Mouse (Mus musculus): ENCODE measurements around the gene Bdnf. TPM values are rescaled to one million over a fixed set of nuclear protein-coding genes. Genes with fewer than 3 reads are reported as not detected.

Gene Bdnf
- 2.4 and 3.0 TPM in 2 replicates for polyA plus RNA-seq (2015; fragmentation: Nextera tagmentation; extraction: Ambion mirVana)

DNA sequence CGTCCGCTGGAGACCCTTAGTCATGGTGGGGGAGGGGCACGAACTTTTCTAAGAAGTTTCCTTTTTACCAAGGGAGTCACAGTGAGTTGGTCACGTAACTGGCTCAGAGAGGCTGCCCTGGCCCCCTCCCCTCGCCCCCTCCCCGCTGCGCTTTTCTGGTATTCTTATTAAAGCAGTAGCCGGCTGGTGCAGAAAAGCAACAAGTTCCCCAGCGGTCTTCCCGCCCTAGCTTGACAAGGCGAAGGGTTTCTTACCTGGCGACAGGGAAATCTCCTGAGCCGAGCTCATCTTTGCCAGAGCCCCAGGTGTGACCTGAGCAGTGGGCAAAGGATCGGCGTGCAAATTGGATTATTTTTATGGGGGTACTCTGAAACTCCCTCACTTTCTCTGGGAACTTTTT is at the start of gene Bdnf:
Bdnf (plus strand) TSS at position 169 of the 400 bp plus-strand sequence.
- Histone ChIP-seq H3K27me3 (peaks cover 68% of the 10 kb centered on the region), H3K36me3 (no peaks in the 10 kb centered on the region), H3K4me2 (peak within 1 kb of the TSS; percentile 43), H3K4me3 (peak within 1 kb of the TSS; percentile 25), H3K27ac (no peak within 1 kb of the TSS), H3K9ac (no peak within 1 kb of the TSS), H3K4me1 (peaks cover 25% of the 10 kb centered on the region), H3K9me3 (no peaks in the 10 kb centered on the region)
- ATAC-seq (ENCODE audit: insufficient number of reproducible peaks, low FRiP score, low TSS enrichment, low read depth) = no peak
- WGBS = 2% methylated on average over 15 of the region's 15 CpGs

GRCm38 (mm10) chr2:109626864-109627263 is 47.6 kb upstream of the Bdnf start:
- WGBS = 78% methylated on average over 6 of the region's 6 CpGs
- no peaks in the 10 kb centered on the region for H3K4me1 ChIP-seq

GRCm38 (mm10) chr2:109673509-109674455 is 718 bp upstream of the Bdnf start:
- H3K4me3 ChIP-seq = peak overlapping the region; percentile 25
- H3K4me2 ChIP-seq = peak overlapping the region; percentile 43
- peaks cover 68% of the 10 kb centered on the region for H3K27me3 ChIP-seq
- no peak for ATAC-seq (ENCODE audit: insufficient number of reproducible peaks, low FRiP score, low TSS enrichment, low read depth)
- no peaks in the 10 kb centered on the region for H3K9me3 ChIP-seq
- H3K4me1 ChIP-seq = peaks cover 25% of the 10 kb centered on the region
- WGBS = under 1% methylated on average over 48 of the region's 48 CpGs
- H3K27ac ChIP-seq = no peak overlapping the region
- H3K9ac ChIP-seq = no peak overlapping the region
- no peaks in the 10 kb centered on the region for H3K36me3 ChIP-seq

More at GRCm38 (mm10) chr2:109626864-109627263, 47.6 kb upstream of the Bdnf start:
- H3K27ac ChIP-seq = no peak overlapping the region
- no peak for ATAC-seq (ENCODE audit: insufficient number of reproducible peaks, low FRiP score, low TSS enrichment, low read depth)
- no peak overlapping the region for H3K4me2 ChIP-seq
- no peak overlapping the region for H3K9ac ChIP-seq
- no peak overlapping the region for H3K4me3 ChIP-seq
- H3K27me3 ChIP-seq = no peaks in the 10 kb centered on the region
- H3K9me3 ChIP-seq = no peaks in the 10 kb centered on the region
- no peaks in the 10 kb centered on the region for H3K36me3 ChIP-seq

DNA sequence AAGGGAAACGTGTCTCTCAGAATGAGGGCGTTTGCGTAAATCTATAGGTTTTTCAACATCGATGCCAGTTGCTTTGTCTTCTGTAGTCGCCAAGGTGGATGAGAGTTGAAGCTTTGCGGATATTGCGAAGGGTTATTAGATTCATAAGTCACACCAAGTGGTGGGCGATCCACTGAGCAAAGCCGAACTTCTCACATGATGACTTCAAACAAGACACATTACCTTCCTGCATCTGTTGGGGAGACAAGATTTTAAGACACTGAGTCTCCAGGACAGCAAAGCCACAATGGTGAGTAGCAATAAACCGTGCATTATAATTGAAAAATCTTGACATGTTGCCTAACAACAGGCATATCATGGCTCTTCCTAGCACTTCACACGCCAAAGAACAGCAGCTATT is 551 bp downstream of the Bdnf start:
- Histone ChIP-seq H3K36me3 (no peaks in the 10 kb centered on the region), H3K9me3 (no peaks in the 10 kb centered on the region), H3K27ac (no peak overlapping the region), H3K4me2 (no peak overlapping the region), H3K27me3 (peaks cover 68% of the 10 kb centered on the region), H3K9ac (no peak overlapping the region), H3K4me3 (no peak overlapping the region), H3K4me1 (peaks cover 25% of the 10 kb centered on the region)
- ATAC-seq (ENCODE audit: insufficient number of reproducible peaks, low FRiP score, low TSS enrichment, low read depth) = no peak
- WGBS = 11% methylated on average over 11 of the region's 11 CpGs

- Histone ChIP-seq H3K27me3 (peaks cover 63% of the 10 kb centered on the region), H3K27ac (no peak overlapping the region), H3K36me3 (no peaks in the 10 kb centered on the region), H3K4me2 (peak overlapping the region; percentile 32), H3K4me3 (peak overlapping the region; percentile 11; the same call in 1 of the 2 replicates), H3K4me1 (peaks cover 25% of the 10 kb centered on the region), H3K9me3 (no peaks in the 10 kb centered on the region), H3K9ac (no peak overlapping the region)
- WGBS = 1% methylated on average over 29 of the region's 29 CpGs
- ATAC-seq (ENCODE audit: insufficient number of reproducible peaks, low FRiP score, low TSS enrichment, low read depth) = no peak
Observed at GRCm38 (mm10) chr2:109675973-109676617, 1.6 kb downstream of the Bdnf start.

- no peak for ATAC-seq (ENCODE audit: insufficient number of reproducible peaks, low FRiP score, low TSS enrichment, low read depth)
- peaks cover 63% of the 10 kb centered on the region for H3K27me3 ChIP-seq
- 3% methylated on average over 5 of the region's 6 CpGs for WGBS
- H3K27ac ChIP-seq = no peak overlapping the region
- no peak overlapping the region for H3K4me3 ChIP-seq
- H3K36me3 ChIP-seq = no peaks in the 10 kb centered on the region
- no peaks in the 10 kb centered on the region for H3K9me3 ChIP-seq
- H3K9ac ChIP-seq = no peak overlapping the region
- peaks cover 25% of the 10 kb centered on the region for H3K4me1 ChIP-seq
- H3K4me2 ChIP-seq = no peak overlapping the region; the same call in 1 of the 2 replicates
Observed at GRCm38 (mm10) chr2:109676618-109676974, 2.1 kb downstream of the Bdnf start.

DNA sequence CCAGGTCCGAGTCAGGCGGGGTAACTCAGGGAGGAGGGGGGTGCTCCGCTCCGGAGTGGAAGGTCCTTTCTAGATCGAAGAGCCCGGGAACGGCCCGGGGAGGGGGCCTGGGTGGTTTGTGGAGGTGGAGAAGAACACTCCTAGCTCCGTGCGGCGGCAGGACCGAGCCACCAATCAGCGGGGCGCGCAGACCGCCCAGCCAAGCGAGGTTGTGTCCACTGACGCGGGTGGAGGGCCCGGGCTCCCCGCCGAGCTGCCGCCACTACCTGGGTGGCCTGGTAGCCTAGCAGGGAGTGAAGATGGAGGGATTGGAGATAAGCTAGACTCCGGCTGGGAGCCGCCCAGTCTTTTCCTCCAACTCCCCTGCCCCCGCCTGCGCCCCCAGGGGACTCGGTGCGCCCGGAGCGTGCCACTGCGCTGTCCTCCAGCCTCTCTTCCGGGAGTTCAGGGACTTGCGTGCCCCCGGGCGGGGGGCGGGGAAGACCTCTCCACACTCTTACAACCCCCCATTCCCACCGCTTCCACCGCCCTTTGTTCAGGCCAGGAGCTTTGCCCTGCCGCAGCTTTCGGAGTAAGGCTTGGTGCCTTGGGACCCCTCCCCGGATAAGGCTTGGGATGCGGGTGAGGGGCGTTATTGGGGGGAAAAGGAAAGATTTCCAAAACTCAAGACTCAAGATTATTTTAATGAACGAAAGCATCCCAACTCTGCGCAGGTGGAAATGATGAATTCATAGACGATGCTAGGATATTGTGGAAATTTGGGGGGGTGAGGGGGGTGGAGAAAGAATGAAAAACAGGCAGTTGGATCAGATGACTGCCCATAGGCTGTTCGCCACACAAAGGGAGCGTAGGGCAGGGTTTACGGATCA is 3.0 kb downstream of the Bdnf start:
- Histone ChIP-seq H3K9me3 (no peaks in the 10 kb centered on the region), H3K36me3 (no peaks in the 10 kb centered on the region), H3K4me1 (peaks cover 25% of the 10 kb centered on the region), H3K4me2 (peak overlapping the region; percentile 80), H3K4me3 (peak overlapping the region; percentile 41), H3K9ac (no peak overlapping the region), H3K27me3 (peaks cover 62% of the 10 kb centered on the region), H3K27ac (no peak overlapping the region)
- ATAC-seq (ENCODE audit: insufficient number of reproducible peaks, low FRiP score, low TSS enrichment, low read depth) = no peak; the same call in 1 of the 2 replicates
- whole genome bisulfite sequencing = 1% methylated on average over 41 of the region's 50 CpGs

DNA sequence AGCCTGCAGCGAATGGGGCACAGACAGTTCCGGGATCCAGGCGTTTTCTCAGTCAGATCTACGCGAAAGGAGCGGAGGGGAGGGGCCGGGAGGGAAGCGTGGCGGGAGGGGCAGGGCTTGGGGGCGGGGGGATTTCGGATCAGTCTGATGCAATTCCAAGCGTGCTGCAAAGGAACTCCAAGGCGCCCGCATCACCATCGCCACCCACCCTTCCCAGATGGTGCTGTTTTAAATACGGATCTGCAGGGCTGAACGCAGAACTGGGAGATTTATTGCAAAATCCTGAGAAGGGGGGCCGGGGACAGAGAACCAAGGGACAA is 3.5 kb downstream of the Bdnf start:
- under 1% methylated on average over 18 of the region's 18 CpGs for WGBS
- 0 out of 2 replicates have a peak, but pooled peaks have one; percentile 60 for ATAC-seq (ENCODE audit: insufficient number of reproducible peaks, low FRiP score, low TSS enrichment, low read depth)
- Histone ChIP-seq H3K9ac (no peak overlapping the region), H3K4me2 (peak overlapping the region; percentile 80), H3K36me3 (no peaks in the 10 kb centered on the region), H3K9me3 (no peaks in the 10 kb centered on the region), H3K27ac (no peak overlapping the region), H3K4me1 (peaks cover 25% of the 10 kb centered on the region), H3K4me3 (peak overlapping the region; percentile 41), H3K27me3 (peaks cover 56% of the 10 kb centered on the region)

GRCm38 (mm10) chr2:109678454-109678853 is 4.0 kb downstream of the Bdnf start:
- Histone ChIP-seq H3K9me3 (no peaks in the 10 kb centered on the region), H3K4me2 (peak overlapping the region; percentile 80), H3K9ac (no peak overlapping the region), H3K27ac (no peak overlapping the region), H3K4me3 (peak overlapping the region; percentile 41), H3K36me3 (no peaks in the 10 kb centered on the region), H3K4me1 (peaks cover 24% of the 10 kb centered on the region), H3K27me3 (peaks cover 52% of the 10 kb centered on the region)
- ATAC-seq (ENCODE audit: insufficient number of reproducible peaks, low FRiP score, low TSS enrichment, low read depth) = no peak
- WGBS = 2% methylated on average over 8 of the region's 8 CpGs

DNA sequence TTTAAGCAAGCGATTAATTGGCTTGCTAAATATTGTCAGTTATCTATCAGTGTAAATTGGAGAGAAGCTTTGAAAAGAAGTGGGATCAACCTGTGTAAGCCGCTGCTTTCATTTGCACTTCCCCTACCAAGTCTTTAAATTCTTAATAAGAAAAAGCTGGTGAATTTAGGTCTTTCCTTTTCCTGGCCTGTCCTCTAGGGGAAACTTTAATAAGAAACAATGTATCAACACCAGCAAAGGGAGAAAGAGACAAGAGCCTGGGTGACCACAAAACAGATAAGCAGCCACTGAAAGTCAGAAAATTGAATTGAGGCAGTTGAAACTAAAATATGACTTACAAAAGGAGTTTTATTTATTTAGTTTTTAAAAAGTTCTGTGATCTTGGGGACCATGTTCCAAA is 4.9 kb downstream of the Bdnf start:
- H3K4me2 ChIP-seq = no peak overlapping the region
- no peaks in the 10 kb centered on the region for H3K36me3 ChIP-seq
- H3K4me1 ChIP-seq = peaks cover 16% of the 10 kb centered on the region
- no peak overlapping the region for H3K9ac ChIP-seq
- H3K27ac ChIP-seq = no peak overlapping the region
- no peaks in the 10 kb centered on the region for H3K9me3 ChIP-seq
- no peak for ATAC-seq (ENCODE audit: insufficient number of reproducible peaks, low FRiP score, low TSS enrichment, low read depth)
- 28% methylated on average over 2 of the region's 2 CpGs for WGBS
- no peak overlapping the region for H3K4me3 ChIP-seq
- H3K27me3 ChIP-seq = peaks cover 42% of the 10 kb centered on the region

- Histone ChIP-seq H3K27me3 (peaks cover 31% of the 10 kb centered on the region), H3K4me3 (no peak overlapping the region), H3K36me3 (no peaks in the 10 kb centered on the region), H3K9me3 (no peaks in the 10 kb centered on the region), H3K27ac (no peak overlapping the region), H3K4me1 (peaks cover 14% of the 10 kb centered on the region), H3K4me2 (no peak overlapping the region), H3K9ac (no peak overlapping the region)
- WGBS = 85% methylated on average over 1 of the region's 1 CpGs
- no peak for ATAC-seq (ENCODE audit: insufficient number of reproducible peaks, low FRiP score, low TSS enrichment, low read depth)
Observed at GRCm38 (mm10) chr2:109681071-109681470, 6.6 kb downstream of the Bdnf start.

All from limb, embryonic 15.5 days (tissue).